Mouse (Mus musculus) splenic B cell, adult 2 months (primary cell): ENCODE results near the gene Rai1.

ENCODE experiments used
- DNase-seq: peaks from one replicate; pipeline ENCODE4 v3.0.0-alpha.2; 2011; ENCODE audit warnings: low read depth, low spot score
- H3K27me3 ChIP-seq: 2 replicates; pipeline ENCODE4 v1.6.1; 2012; ENCODE audit warnings: mild to moderate bottlenecking, low read length, moderate library complexity, mixed read lengths; ENCODE audit not compliant: control insufficient read depth, poor library complexity, insufficient read depth, severe bottlenecking
- H3K36me3 ChIP-seq: 2 replicates; pipeline ENCODE4 v1.6.1; 2012; ENCODE audit warnings: mild to moderate bottlenecking, low read length, moderate library complexity, mixed read lengths; ENCODE audit not compliant: control insufficient read depth, poor library complexity, insufficient read depth, severe bottlenecking

Rai1 gene

DNA sequence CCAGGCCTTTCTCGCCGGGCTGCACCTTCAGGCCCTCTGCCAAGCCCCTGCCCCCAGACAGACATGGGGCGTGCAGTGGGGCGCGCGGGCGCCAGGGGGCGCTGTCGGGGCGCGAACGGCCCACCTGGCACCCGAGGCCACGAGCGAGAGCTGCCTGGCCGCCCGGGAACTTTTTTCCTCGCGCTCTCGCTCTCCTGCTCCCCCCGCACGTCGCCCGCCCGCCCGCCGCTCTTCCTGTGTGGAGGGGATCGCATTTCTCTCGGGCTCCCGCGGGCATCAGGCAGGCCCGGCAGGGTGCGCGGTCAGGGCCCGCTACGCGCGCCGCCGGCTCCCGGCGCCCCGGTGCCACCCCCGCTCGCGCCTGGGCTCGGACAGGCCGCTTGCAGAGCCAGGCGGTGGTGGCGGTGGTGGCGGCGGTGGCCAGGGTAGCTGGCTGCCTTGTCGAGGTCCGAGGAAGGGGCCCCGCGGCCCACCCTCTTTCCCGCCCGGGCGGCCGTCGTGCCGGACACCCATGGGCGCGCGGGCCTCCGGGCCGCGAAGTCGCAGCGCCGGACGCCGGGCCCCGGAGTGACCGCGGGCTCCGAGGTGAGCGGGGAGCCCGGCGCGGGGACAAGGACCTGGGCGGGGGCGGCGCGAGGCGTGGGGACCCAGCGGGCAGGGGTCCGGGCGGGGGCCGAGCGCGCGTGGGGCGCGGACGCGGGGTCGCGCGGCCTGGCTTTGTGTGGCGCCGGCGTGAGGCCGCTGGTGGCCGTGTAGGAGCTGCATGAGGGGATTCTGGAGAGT lies at the start of gene Rai1:
Gene Rai1, plus strand, starts transcription at position 204 of the 783 bp plus-strand sequence.
- no peaks in the 10 kb centered on the region for H3K36me3 ChIP-seq
- no peaks in the 10 kb centered on the region for H3K27me3 ChIP-seq
- DNase-seq: peak; percentile 92

DNA sequence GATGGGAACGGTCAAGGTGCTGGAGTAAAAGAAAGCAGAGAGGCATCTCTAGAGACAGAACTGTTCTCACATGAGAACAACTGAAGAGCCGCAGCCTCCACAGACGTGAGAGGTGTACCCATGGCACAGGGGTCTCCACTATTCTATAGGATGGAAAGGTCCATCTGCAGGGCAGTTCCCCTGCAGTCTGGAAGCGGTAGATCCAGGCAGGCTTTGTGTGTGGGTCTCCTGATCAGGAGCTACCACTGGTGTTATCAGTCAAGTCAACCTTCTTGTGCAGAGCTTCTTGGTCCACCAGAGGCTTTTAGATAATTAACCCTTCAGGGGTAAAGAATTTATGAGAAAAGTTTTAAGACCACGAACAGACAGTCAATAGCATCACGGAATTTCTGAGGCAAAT lies 48.3 kb upstream of the Rai1 start:
- H3K36me3 ChIP-seq: no peaks in the 10 kb centered on the region
- no peak for DNase-seq
- no peaks in the 10 kb centered on the region for H3K27me3 ChIP-seq

DNA sequence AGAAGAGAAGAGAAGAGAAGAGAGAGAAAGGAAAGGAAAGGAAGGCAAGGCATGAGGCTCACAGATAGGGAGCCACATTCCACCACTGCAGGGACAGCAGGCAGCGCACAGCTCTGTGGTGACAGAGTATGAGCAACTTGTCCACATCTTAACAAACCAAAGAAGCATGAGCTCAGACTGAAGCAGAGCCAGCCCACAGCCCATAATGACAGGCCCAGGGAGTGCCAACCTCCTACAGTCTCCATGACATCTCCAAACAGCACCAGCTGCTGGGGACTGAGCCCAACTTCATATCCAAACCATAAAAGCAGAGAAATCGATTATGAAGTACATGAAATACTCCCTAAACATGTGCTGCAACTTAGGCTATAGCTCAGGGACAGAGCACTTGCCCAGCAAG lies 46.8 kb upstream of the Rai1 start:
- no peaks in the 10 kb centered on the region for H3K27me3 ChIP-seq
- no peak for DNase-seq

DNA sequence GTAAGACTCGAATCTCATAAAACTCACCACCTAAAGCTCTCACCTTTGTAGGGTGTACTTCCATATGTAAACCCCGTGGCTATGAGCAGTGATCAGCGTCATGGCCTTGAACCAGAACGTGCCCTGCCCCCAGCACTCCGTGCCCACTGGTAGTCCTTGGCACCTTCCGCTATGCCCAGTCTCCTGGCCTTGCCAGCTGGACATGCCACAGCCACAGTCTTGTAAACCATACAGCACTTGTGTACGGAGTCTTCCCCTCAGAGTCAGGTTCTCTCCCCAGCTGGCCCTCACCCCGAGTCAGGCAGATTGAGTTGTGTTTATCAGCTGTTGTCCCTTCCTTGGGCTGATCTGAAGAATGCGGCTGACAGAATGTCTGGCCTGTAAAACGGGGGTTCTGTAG lies 46.4 kb upstream of the Rai1 start:
- no peaks in the 10 kb centered on the region for H3K27me3 ChIP-seq
- no peak for DNase-seq
- no peaks in the 10 kb centered on the region for H3K36me3 ChIP-seq

More for the DNA sequence above, 46.8 kb upstream of the Rai1 start:
- H3K36me3 ChIP-seq: no peaks in the 10 kb centered on the region

DNA sequence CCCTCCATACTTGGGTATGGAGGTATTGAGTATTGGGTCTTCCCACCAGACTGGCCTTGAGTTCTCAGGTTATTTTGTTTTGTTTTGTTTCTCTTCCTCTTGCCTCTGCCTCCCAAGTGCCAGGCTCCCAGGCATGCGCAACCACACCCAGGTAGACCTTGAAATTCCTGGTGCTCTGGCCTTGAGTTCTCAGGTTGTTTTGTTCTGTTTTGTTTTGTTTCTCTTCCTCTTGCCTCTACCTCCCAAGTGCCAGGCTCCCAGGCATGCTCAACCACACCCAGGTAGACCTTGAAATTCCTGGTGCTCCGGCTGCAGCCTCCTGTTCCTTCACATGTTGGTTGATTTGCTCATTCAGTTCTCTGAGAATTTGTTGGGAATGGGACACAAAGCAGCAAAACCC lies 44.8 kb upstream of the Rai1 start:
- no peak for DNase-seq

DNA sequence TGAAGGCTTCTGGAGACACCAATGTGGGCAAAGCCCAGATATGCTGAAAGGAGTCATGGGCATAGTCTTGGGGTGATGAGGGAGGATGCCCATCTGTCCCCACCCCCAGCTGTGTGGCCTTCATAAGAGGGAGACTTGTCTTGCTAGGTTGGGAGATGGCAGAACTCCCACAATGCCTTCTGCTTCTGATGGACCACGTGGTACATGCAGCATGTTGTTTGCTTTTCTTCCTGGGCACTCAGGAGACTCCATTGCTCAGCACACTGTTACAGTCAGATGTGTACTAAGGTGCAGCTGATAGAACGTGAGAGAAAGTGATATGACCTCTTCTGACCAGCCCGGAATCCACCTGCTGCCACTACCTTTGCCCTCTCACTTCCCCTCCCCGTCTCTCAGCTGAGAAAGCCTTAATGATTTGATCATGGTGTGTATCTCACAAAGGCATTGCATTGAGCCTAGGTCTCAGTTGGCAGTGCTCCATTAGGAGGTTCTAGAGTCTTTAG lies 43.3 kb upstream of the Rai1 start:
- DNase-seq: no peak
- no peaks in the 10 kb centered on the region for H3K36me3 ChIP-seq
- H3K27me3 ChIP-seq: no peaks in the 10 kb centered on the region

More for the DNA sequence above, 44.8 kb upstream of the Rai1 start:
- Histone ChIP-seq H3K27me3 (no peaks in the 10 kb centered on the region), H3K36me3 (no peaks in the 10 kb centered on the region)

DNA sequence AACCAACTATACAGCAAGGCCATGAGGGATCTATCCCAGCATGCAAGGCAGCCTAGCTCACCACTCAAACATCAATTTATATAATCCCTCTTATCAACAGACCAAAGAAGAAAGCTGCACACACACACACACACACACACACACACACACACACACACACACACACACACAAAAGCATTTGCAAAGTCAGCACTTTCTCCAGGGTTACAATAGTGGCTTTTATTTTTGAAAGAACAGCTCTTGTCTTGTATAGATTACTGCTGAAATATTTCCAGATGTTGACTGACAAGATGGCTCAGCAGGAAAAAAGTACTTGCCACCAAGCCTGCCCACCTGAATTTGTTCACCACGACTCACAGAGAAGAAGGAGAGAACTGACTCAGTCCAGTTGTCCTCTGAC lies 39.5 kb upstream of the Rai1 start:
- H3K36me3 ChIP-seq: no peaks in the 10 kb centered on the region
- DNase-seq: no peak
- no peaks in the 10 kb centered on the region for H3K27me3 ChIP-seq

DNA sequence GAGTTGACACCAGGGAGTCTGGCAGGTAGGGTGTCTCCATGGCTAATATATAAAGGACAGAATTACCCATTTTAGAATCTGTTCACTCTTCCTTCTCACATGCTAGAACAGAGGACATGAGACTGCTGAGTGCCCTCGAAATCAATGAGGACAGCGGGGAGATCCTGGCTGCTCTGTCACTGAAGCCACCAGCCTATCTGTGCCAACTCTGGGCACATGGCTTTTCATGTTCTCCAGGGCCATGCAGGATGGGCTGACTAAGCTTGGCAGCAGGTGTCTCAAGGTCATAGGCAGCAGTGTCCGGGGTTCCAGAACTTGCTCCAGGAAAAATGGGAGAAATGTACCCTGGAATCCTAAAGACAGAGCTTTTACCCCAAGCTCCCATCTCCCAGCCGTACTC lies 37.2 kb upstream of the Rai1 start:
- no peak for DNase-seq
- no peaks in the 10 kb centered on the region for H3K27me3 ChIP-seq

DNA sequence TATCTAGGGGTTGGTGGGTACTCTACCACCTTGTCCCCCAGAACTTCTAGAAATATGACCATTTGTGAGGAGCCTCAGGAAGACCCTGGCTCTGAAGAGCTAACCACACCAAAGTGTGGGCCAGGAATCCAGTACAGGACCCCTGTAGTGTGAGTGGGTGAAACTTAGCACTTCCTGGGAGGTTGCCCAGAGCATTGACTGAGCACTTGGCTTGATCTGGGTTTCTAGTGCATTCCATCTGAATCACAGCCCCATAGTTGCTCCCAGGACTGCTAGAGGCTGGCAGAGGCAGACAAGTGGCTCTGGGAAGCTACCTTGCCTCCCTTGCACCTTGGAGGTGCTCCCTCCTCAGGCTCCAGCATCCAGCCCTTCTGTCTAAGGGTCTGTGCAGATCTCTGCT lies 36.2 kb upstream of the Rai1 start:
- DNase-seq: no peak
- no peaks in the 10 kb centered on the region for H3K27me3 ChIP-seq
- no peaks in the 10 kb centered on the region for H3K36me3 ChIP-seq

More for the DNA sequence above, 37.2 kb upstream of the Rai1 start:
- no peaks in the 10 kb centered on the region for H3K36me3 ChIP-seq

DNA sequence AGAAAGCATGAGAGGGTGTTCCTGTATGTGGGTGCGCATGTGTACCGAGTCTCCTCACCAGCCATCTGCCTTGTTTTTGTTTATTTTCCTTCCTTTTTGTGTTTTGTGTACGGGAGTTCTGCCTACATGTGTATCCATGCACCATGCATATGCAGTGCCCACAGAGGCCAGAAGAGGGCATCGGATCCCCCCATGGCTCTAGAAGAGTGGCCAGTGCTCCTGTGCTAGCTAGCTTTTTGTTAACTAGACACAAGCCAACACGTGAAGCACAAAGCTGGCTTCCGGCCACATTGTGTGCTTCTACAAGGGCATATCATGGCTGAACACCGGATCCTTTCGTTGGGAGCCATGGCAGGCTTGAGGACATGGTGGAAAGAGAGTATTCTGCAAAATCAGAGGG lies 34.2 kb upstream of the Rai1 start:
- DNase-seq: peak; percentile 68

DNA sequence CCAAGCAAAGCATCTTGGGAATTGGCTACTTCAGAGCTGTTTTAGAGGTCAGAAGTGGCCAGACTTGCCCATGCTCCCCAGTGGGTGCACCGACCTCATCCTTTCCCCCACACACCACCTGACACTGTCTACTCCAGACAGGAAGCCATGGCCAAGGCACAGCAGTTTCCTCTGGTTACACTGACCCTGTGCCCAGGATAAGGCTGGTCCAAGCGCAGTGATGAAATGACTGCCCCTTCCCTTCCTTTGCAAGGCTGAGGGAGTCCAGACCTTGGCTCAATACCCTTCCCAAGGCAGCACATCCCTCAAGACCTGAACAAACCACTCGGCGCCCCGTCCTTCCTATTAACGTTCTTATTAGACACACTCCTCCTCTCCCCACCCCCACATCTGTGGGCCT lies 33.6 kb upstream of the Rai1 start:
- no peak for DNase-seq
- Histone ChIP-seq H3K36me3 (no peaks in the 10 kb centered on the region), H3K27me3 (no peaks in the 10 kb centered on the region)

More for the DNA sequence above, 34.2 kb upstream of the Rai1 start:
- no peaks in the 10 kb centered on the region for H3K27me3 ChIP-seq
- H3K36me3 ChIP-seq: no peaks in the 10 kb centered on the region

DNA sequence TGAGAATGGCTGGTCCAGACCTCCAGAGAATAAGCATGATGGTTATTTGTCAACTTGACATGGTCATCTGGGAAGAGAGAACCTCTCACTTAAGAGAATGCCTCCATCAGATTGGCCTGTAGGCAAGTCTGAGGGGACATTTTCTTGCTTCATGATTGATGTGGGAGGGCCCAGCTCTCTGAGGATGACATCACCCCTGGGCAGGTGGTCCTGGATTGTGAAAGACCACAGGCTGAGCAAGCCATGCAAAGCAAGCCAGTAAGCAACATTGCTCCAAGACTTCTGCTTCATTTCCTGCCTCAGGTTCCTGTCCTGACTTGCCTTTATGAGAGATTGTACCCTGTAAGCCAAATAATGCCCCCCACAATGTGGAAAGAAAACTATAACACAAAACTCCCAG lies 31.7 kb upstream of the Rai1 start:
- no peaks in the 10 kb centered on the region for H3K36me3 ChIP-seq
- DNase-seq: no peak

DNA sequence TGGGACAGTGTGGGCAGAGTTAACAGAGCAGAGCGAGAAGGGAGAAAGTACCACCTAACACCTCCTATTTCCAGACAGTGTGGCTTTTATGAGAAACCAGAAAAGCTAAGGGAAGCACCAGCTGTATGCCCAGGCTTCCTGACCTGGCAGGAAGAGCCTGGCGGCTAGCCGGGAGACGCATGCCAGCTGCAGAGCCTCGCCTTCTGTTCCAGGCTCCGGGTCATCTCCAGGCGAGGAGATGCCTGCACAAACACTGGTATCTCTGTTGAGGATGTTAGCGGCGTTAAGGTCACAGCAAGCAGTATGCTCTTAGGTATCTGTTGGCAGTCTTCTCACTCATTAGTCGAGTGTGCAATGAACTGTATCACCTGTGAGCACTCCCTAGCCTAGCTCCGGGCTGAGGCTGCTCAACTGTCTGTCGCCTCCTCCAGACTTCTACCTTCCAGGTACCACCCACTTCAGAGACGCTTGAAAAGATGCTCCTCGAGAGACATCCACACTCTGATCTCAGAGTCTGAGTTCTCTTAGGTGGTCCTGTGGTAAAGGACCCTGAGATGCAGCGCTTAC lies 30.8 kb upstream of the Rai1 start:
- DNase-seq: peak; percentile 11
- no peaks in the 10 kb centered on the region for H3K36me3 ChIP-seq

More for the DNA sequence above, 31.7 kb upstream of the Rai1 start:
- no peaks in the 10 kb centered on the region for H3K27me3 ChIP-seq

DNA sequence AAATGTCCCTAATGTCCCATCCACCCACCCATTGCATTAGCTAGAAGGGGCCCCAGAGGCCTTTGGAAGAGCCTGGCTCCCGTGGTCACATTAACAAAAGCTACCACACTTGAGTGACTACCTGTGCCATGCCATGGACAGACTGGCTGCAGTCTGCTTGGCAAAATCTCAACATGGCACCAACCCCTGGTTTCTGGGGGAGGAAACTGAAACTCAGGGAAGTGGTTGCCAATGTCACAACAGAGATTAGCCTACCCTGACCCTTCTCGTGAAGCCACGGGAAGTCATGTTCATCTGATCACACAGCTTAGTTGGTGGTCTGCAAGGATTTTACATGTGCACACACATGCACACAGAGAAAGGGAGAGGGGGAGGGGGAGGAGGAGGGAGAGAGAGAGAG lies 28.6 kb upstream of the Rai1 start:
- DNase-seq: no peak
- Histone ChIP-seq H3K36me3 (no peaks in the 10 kb centered on the region), H3K27me3 (no peaks in the 10 kb centered on the region)

More for the DNA sequence above, 30.8 kb upstream of the Rai1 start:
- H3K27me3 ChIP-seq: no peaks in the 10 kb centered on the region

DNA sequence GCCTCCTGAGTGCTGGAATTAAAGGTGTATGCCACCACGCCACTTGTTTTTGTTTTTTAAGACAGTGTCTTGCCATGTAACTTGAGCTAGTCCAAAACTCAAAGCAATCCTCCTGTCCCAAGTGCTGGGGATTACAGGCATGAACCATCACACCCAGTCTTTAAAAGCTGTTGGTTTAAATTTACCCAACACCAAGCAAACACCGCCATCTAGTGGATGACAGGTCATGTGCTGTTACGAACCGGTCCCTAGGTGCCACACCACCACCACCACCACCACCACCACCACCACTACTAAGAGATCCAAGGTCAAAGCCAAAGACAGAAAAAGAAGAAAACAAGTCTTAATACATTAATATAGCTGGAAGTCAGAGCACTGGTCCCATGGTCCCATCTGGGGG lies 28.0 kb upstream of the Rai1 start:
- Histone ChIP-seq H3K36me3 (no peaks in the 10 kb centered on the region), H3K27me3 (no peaks in the 10 kb centered on the region)
- peak; percentile 86 for DNase-seq
